Mouse (Mus musculus): ENCODE results near the gene Dnah12. TPM values are rescaled to one million over a fixed set of nuclear protein-coding genes. Genes with fewer than 3 reads are reported as not detected.
A peak's percentile ranks its signal among the peaks of the same experiment; 100 is the strongest.
"Not testable (repeated sequence)": the region's sequence is repeated elsewhere in the genome, so short reads cannot be mapped to it uniquely, and the experiment has no call there.

The Dnah12 gene
- polyA plus RNA-seq, 1 experiment from 2014 or later, result 0.26 TPM

DNA sequence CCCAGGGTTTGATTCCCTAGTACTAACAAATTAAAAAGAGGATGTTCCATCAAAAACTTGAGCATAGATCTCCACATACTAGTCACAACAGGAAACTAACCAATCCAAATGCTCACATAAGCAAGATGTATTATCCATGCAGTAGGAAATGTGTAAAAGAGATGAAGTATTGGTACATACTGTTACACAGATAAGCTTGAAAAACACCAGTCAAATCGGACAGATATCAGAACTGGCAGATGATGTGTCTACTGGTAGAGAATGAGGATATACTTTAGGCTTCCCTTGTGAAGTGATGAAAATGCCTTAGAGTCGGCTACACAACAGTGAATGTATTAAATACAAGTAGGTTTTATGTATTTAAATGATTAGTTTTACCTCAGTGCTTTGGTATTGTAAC lies 30.6 kb upstream of the Dnah12 start:
- no peak overlapping the region for H3K4me3 ChIP-seq (replicated peaks; ENCODE audit: low read depth, low read length)
- ATAC-seq (replicated peaks; ENCODE audit: low FRiP score, low read depth), result no peak
- H3K27me3 ChIP-seq (ENCODE audit: insufficient read depth, low read length), result no peaks in the 10 kb centered on the region
- 89% methylated on average over 2 of the region's 2 CpGs for WGBS
- no peak for TF ChIP-seq CTCF (IDR thresholded peaks at IDR 0.05; ENCODE audit: low read depth)
- no peak overlapping the region for H3K27ac ChIP-seq
- no peak for DNase-seq (ENCODE audit: low spot score)
- no peak overlapping the region for H3K4me2 ChIP-seq (ENCODE audit: low read length)
- H3K4me1 ChIP-seq (replicated peaks; ENCODE audit: insufficient read depth, low read length), result 0 out of 2 replicates have a peak, but pooled peaks cover 5% of the 10 kb centered on the region
- no peaks in the 10 kb centered on the region for H3K9me3 ChIP-seq (replicated peaks; ENCODE audit: low read length)
- no peak overlapping the region for H3K9ac ChIP-seq (ENCODE audit: low read depth, low read length)
- H3K36me3 ChIP-seq (ENCODE audit: insufficient read depth, low read length), result peaks cover 16% of the 10 kb centered on the region; the same call in 1 of the 2 replicates

DNA sequence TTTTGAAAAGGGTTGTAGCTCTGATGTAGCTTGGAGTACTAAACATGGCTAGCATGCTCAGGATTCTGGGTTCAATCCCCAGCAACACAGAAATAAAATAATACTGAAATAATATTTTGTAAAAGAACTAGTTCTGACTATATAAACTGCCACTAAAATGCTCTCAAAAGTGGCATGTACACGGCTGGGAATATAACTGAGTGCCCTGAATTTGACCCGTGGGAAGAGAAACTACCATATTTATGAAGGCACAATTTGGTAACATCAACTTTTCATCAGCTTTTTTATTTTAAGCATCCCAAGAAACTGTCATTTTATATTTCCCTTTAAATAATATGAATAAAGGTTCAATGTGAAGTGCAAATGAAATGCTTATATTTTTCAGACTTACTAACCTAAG lies 29.2 kb upstream of the Dnah12 start:
- peaks cover 16% of the 10 kb centered on the region; the same call in 1 of the 2 replicates for H3K36me3 ChIP-seq (ENCODE audit: insufficient read depth, low read length)

GRCm38 (mm10) chr14:26667991-26668370 lies 25.1 kb upstream of the Dnah12 start:
- no peak for DNase-seq (ENCODE audit: low spot score)
- WGBS, result 19% methylated on average over 6 of the region's 6 CpGs
- peak overlapping the region; percentile 86 for H3K9ac ChIP-seq (ENCODE audit: low read depth, low read length)
- no peaks in the 10 kb centered on the region for H3K27me3 ChIP-seq (ENCODE audit: insufficient read depth, low read length)
- ATAC-seq (replicated peaks; ENCODE audit: low FRiP score, low read depth), result no peak
- H3K9me3 ChIP-seq (replicated peaks; ENCODE audit: low read length), result no peaks in the 10 kb centered on the region
- H3K4me2 ChIP-seq (ENCODE audit: low read length), result peak overlapping the region; percentile 99
- peaks cover 13% of the 10 kb centered on the region; the same call in 1 of the 2 replicates for H3K36me3 ChIP-seq (ENCODE audit: insufficient read depth, low read length)
- no peak for TF ChIP-seq CTCF (IDR thresholded peaks at IDR 0.05; ENCODE audit: low read depth)
- H3K4me3 ChIP-seq (replicated peaks; ENCODE audit: low read depth, low read length), result peak overlapping the region; percentile 90
- H3K27ac ChIP-seq, result peak overlapping the region; percentile 95; the same call in 1 of the 2 replicates
- peaks cover 10% of the 10 kb centered on the region; the same call in 1 of the 2 replicates for H3K4me1 ChIP-seq (replicated peaks; ENCODE audit: insufficient read depth, low read length)

More for the DNA sequence above, 29.2 kb upstream of the Dnah12 start:
- Histone ChIP-seq H3K27me3 (ENCODE audit: insufficient read depth, low read length) (no peaks in the 10 kb centered on the region), H3K9ac (ENCODE audit: low read depth, low read length) (no peak overlapping the region), H3K9me3 (replicated peaks; ENCODE audit: low read length) (no peaks in the 10 kb centered on the region), H3K4me3 (replicated peaks; ENCODE audit: low read depth, low read length) (no peak overlapping the region), H3K4me1 (replicated peaks; ENCODE audit: insufficient read depth, low read length) (peaks cover 10% of the 10 kb centered on the region; the same call in 1 of the 2 replicates), H3K27ac (no peak overlapping the region), H3K4me2 (ENCODE audit: low read length) (no peak overlapping the region)
- TF ChIP-seq CTCF (IDR thresholded peaks at IDR 0.05; ENCODE audit: low read depth), result no peak
- no peak for DNase-seq (ENCODE audit: low spot score)
- no peak for ATAC-seq (replicated peaks; ENCODE audit: low FRiP score, low read depth)
- WGBS, result 92% methylated on average over 2 of the region's 2 CpGs

- Histone ChIP-seq H3K4me3 (replicated peaks; ENCODE audit: low read depth, low read length) (peak overlapping the region; percentile 90), H3K27ac (peak overlapping the region; percentile 95), H3K9me3 (replicated peaks; ENCODE audit: low read length) (no peaks in the 10 kb centered on the region), H3K4me1 (replicated peaks; ENCODE audit: insufficient read depth, low read length) (peaks cover 10% of the 10 kb centered on the region; the same call in 1 of the 2 replicates), H3K4me2 (ENCODE audit: low read length) (peak overlapping the region; percentile 99), H3K9ac (ENCODE audit: low read depth, low read length) (peak overlapping the region; percentile 86), H3K36me3 (ENCODE audit: insufficient read depth, low read length) (peaks cover 13% of the 10 kb centered on the region; the same call in 1 of the 2 replicates), H3K27me3 (ENCODE audit: insufficient read depth, low read length) (no peaks in the 10 kb centered on the region)
- peak; percentile 46 for DNase-seq (ENCODE audit: low spot score)
- TF ChIP-seq CTCF (IDR thresholded peaks at IDR 0.05; ENCODE audit: low read depth), result no peak
- under 1% methylated on average over 73 of the region's 73 CpGs for WGBS
- ATAC-seq (replicated peaks; ENCODE audit: low FRiP score, low read depth), result peak; percentile 45
Measured at GRCm38 (mm10) chr14:26668371-26669291, 24.4 kb upstream of the Dnah12 start.

GRCm38 (mm10) chr14:26669292-26670073 lies 23.6 kb upstream of the Dnah12 start, which contains the start of gene Pde12:
Pde12 (minus strand) TSS chr14:26669883.
- Histone ChIP-seq H3K27me3 (ENCODE audit: insufficient read depth, low read length) (no peaks in the 10 kb centered on the region), H3K36me3 (ENCODE audit: insufficient read depth, low read length) (peaks cover 13% of the 10 kb centered on the region; the same call in 1 of the 2 replicates), H3K4me2 (ENCODE audit: low read length) (peak within 1 kb of the TSS; percentile 99), H3K9ac (ENCODE audit: low read depth, low read length) (peak within 1 kb of the TSS; percentile 86), H3K9me3 (replicated peaks; ENCODE audit: low read length) (no peaks in the 10 kb centered on the region), H3K4me1 (replicated peaks; ENCODE audit: insufficient read depth, low read length) (peaks cover 10% of the 10 kb centered on the region; the same call in 1 of the 2 replicates), H3K4me3 (replicated peaks; ENCODE audit: low read depth, low read length) (peak within 1 kb of the TSS; percentile 90), H3K27ac (peak within 1 kb of the TSS; percentile 95)
- ATAC-seq (replicated peaks; ENCODE audit: low FRiP score, low read depth) (peak; percentile 89), DNase-seq (ENCODE audit: low spot score) (peak; percentile 96)
- WGBS, result under 1% methylated on average over 70 of the region's 70 CpGs
- TF ChIP-seq CTCF (IDR thresholded peaks at IDR 0.05; ENCODE audit: low read depth), result 0 out of 2 replicates have a peak, but pooled peaks have one; percentile 2

DNA sequence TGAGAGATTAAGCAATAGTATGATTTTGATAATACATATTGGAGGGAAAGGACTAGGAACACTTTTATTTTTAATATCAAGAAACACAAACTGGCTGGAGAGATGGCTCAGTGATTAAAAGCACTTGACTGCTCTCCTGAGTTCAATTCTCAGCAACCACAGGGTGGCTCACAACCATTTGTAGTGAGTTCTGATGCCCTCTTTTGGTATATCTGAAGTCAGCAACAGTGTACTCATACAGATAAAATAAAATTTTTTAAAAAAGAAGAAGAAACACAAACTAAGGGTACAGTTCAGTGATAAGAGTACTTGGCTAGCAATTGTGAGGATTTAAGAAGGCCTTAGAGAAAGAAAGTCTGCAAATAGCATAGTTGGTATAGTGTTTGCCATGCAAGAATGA lies 22.1 kb upstream of the Dnah12 start:
- no peak overlapping the region for H3K9ac ChIP-seq (ENCODE audit: low read depth, low read length)
- H3K27me3 ChIP-seq (ENCODE audit: insufficient read depth, low read length), result no peaks in the 10 kb centered on the region
- no peak overlapping the region for H3K4me2 ChIP-seq (ENCODE audit: low read length)
- H3K27ac ChIP-seq, result no peak overlapping the region
- ATAC-seq (replicated peaks; ENCODE audit: low FRiP score, low read depth) (no peak), DNase-seq (ENCODE audit: low spot score) (no peak)
- TF ChIP-seq CTCF (IDR thresholded peaks at IDR 0.05; ENCODE audit: low read depth), result peak; percentile 40
- peaks cover 2% of the 10 kb centered on the region; the same call in 1 of the 2 replicates for H3K36me3 ChIP-seq (ENCODE audit: insufficient read depth, low read length)
- no peak overlapping the region for H3K4me3 ChIP-seq (replicated peaks; ENCODE audit: low read depth, low read length)
- peaks cover 10% of the 10 kb centered on the region; the same call in 1 of the 2 replicates for H3K4me1 ChIP-seq (replicated peaks; ENCODE audit: insufficient read depth, low read length)
- no peaks in the 10 kb centered on the region for H3K9me3 ChIP-seq (replicated peaks; ENCODE audit: low read length)

- 67% methylated on average over 17 of the region's 17 CpGs for WGBS
- not testable (repeated sequence) for H3K4me2 ChIP-seq (ENCODE audit: low read length); H3K9me3 ChIP-seq (replicated peaks; ENCODE audit: low read length); H3K27me3 ChIP-seq (ENCODE audit: insufficient read depth, low read length); H3K36me3 ChIP-seq (ENCODE audit: insufficient read depth, low read length); ATAC-seq (replicated peaks; ENCODE audit: low FRiP score, low read depth); H3K4me3 ChIP-seq (replicated peaks; ENCODE audit: low read depth, low read length); H3K9ac ChIP-seq (ENCODE audit: low read depth, low read length); H3K27ac ChIP-seq; H3K4me1 ChIP-seq (replicated peaks; ENCODE audit: insufficient read depth, low read length); DNase-seq (ENCODE audit: low spot score)
Measured at GRCm38 (mm10) chr14:26671870-26672615, 21.0 kb upstream of the Dnah12 start.

- not testable (repeated sequence) for H3K36me3 ChIP-seq (ENCODE audit: insufficient read depth, low read length); H3K27me3 ChIP-seq (ENCODE audit: insufficient read depth, low read length); H3K4me3 ChIP-seq (replicated peaks; ENCODE audit: low read depth, low read length); H3K4me2 ChIP-seq (ENCODE audit: low read length); H3K4me1 ChIP-seq (replicated peaks; ENCODE audit: insufficient read depth, low read length); H3K9me3 ChIP-seq (replicated peaks; ENCODE audit: low read length); H3K9ac ChIP-seq (ENCODE audit: low read depth, low read length)
- ATAC-seq (replicated peaks; ENCODE audit: low FRiP score, low read depth) (peak; percentile 87), DNase-seq (ENCODE audit: low spot score) (peak; percentile 48)
- 58% methylated on average over 2 of the region's 2 CpGs for WGBS
- H3K27ac ChIP-seq, result peak overlapping the region; percentile 72; the same call in 1 of the 2 replicates
Measured at GRCm38 (mm10) chr14:26674476-26675169, 18.5 kb upstream of the Dnah12 start.

Data from kidney, postnatal 0 days (tissue).